Mouse (Mus musculus): ENCODE data around the gene Tnpo3. TPM values are rescaled to one million over a fixed set of nuclear protein-coding genes. Genes with fewer than 3 reads are reported as not detected.
"Not testable (repeated sequence)": the region's sequence is repeated elsewhere in the genome, so short reads cannot be mapped to it uniquely, and the experiment has no call there.

Gene Tnpo3
- total RNA-seq, 2 experiments from 2014 or later = 66.4 to 74.5 TPM

DNA sequence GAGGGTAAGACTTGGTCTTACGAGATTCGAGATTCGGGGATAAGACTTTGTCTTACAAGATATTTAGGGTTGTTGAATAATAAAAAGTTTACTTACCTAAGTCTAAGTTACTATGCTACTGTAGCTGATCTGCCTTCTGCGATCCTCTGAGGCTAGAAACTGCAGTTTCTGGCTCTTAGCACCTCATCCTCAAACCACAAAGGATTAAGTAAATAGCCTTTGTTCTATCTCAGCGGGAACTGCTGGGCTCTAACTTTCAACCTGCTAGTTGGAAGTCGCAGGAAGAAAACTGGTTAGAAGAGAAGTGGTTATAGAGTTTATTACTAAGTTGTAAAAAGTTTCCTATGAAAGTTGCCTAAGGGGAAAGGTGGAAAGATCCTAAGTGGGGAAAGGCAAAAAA lies 12.6 kb upstream of the Tnpo3 start:
- no peak for ATAC-seq (replicated peaks; ENCODE audit: poor library complexity, severe bottlenecking)

DNA sequence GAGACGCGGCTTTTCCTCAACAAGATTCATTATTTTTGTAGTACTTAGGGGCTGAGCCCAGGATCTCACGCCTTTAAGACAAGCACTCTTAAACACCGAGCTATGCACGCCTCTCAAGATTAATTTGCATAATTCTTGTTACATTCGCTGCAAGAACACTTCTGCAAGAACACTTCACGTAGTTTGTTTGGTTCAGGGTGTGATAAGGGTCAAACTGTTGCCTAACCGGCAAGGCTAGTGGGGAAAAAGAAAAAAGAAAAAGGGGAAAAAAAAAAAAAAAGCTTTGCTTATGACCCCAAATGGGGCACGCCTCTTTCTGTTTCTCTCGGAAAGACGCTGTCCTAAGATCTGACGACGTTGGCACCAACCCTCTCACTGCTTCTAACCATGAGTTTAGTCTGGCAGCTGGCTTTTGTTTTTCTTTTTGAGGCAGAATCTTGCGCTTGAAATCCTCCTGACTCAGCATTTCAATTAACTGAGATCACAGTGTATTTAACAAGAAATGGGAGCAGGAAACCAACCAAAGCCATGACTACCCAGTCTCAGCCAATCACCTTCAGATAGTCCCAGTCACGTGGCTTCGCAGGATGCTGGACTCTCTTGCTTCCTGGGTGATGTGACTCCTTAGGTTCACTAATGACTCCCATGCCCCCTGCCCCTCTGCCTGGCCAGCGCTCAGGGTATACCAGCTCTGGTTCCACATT lies 11.3 kb upstream of the Tnpo3 start:
- no peak for ATAC-seq (replicated peaks; ENCODE audit: poor library complexity, severe bottlenecking)

DNA sequence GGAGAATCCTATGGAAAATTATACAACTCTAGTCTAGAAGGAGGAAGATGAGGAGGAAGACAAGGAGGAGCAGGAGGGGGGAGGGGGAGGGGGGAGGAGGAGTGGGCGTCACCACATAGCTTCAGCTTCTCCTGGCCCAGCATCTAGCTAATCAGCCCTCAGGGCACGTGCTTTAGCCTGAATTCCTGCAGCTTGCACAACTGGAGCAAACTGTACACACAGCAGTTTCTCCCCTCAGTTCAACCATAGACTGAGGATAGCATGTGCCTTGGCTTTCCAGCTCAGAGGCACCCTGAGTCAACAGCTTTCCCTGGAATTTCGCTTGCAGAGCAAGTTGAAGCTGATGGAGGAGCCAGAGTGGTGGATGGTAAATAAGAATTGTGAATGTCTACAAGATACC lies 10.5 kb upstream of the Tnpo3 start:
- no peak for ATAC-seq (replicated peaks; ENCODE audit: poor library complexity, severe bottlenecking)

DNA sequence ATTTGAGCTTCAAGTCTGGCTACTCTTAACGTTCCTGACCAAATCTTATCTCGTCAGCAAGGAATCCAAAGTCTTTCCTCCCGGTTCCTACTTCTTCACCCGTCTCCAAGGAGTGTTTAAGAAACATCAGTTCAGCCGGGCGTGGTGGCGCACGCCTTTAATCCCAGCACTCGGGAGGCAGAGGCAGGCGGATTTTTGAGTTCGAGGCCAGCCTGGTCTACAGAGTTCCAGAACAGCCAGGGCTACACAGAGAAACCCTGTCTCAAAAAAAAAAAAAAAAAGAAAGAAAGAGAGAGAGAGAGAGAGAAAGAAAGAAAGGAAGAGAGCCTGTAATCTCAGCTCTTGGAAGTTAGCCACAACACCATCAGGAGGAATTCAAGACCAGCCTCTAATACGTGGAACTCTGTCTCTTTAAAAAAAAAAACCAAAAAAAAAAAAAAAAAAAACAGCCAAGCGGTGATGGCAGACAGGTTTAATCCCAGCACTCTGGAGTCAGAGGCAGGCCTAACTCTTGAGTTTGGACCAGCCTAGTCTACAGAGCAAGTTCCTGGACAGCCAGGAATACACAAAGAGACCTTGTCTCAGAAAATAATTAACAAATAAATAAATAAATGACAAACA lies 443 bp upstream of the Tnpo3 start:
- not testable (repeated sequence) for ATAC-seq (replicated peaks; ENCODE audit: poor library complexity, severe bottlenecking)

DNA sequence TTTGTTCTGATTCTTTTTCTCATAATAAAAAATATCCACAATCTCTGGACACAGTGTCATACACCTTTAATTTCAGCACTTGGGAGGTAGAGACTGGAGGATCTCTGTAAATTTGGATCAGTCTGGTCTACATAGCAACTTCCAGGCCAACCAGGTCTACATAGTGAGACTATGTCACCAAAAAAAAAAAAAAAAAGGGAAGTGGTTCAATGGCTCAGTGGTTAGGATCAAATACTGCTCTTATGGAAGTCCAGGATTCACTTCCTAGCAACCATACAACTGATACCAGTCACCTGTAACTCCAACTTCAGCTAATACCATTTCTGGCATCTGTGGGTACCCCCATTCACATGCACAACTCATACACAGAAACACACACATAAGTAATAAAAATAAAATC lies 9.5 kb downstream of the Tnpo3 start:
- peak; percentile 58 for ATAC-seq (replicated peaks; ENCODE audit: poor library complexity, severe bottlenecking)

DNA sequence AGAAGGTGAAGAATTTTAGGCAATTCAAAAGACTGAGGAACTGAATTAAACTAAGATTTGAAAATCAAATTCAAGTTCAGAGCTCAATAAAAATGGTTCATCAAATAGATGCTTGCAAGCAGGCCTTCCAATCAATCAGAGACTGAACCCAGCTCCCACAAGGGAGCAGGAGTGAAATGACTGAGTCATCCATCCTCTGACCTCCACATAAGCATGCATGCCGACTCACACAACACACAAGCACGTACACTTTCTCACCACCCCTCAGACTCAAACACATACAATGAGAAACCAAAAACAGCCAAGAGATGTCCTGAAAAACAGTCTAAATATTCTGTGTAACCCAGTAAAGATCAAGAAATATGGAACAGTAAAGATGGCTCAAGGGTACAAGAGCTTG lies 14.0 kb downstream of the Tnpo3 start:
- ATAC-seq (replicated peaks; ENCODE audit: poor library complexity, severe bottlenecking) = no peak

DNA sequence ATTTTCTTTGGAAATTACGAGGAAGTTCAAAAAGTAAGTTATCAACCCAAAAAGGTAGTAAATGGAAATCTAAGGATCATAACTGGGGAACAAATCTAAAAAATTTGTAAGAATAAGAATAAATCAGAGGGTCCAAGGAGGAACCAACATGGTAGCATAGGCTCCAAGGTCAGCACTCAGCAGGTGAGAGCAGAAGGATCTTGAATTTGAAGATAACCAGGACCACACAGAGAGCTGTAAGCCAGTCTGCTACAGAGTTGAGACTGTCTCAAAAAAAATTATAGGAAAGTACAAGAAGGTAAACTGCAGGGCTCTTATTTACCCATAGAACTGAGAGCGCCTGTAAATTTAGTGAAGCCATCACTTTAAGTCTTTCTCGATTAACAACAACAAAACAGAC lies 28.5 kb downstream of the Tnpo3 start:
- ATAC-seq (replicated peaks; ENCODE audit: poor library complexity, severe bottlenecking) = no peak

DNA sequence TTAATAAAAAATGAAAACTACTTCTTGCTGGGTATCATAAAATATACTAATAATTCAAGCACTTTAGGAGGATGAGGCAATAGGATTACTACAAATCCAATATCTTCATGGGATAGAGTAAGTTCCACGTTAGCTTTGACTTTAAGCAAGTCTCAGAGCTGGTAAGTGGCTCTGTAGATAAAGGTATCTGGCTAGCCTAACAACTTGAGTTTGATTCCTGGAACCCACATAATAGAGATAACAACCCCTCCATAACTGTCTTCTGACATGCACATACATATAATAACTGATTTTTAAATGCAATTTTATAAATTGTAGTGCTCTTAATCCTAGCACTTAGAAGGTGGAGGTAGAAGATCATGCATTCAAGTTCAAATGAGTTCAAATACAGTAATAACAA lies 28.9 kb downstream of the Tnpo3 start:
- ATAC-seq (replicated peaks; ENCODE audit: poor library complexity, severe bottlenecking) = no peak

DNA sequence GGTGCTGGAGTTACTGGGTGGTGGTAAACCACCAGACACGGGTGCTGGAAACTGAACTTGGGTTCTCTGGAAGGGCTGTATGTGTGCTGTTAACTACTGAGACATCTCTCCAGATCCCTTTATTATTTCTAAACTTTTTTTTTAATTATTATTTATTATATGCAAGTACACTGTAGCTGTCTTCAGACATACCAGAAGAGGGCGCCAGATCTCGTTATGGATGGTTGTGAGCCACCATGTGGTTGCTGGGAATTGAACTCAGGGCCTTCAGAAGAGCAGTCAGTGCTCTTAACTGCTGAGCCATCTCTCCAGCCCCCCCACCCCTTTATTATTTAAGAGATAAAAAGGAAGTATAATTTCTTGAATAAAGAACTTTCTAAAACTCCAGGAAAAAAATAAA lies 33.3 kb downstream of the Tnpo3 start:
- ATAC-seq (replicated peaks; ENCODE audit: poor library complexity, severe bottlenecking) = not testable (repeated sequence)

DNA sequence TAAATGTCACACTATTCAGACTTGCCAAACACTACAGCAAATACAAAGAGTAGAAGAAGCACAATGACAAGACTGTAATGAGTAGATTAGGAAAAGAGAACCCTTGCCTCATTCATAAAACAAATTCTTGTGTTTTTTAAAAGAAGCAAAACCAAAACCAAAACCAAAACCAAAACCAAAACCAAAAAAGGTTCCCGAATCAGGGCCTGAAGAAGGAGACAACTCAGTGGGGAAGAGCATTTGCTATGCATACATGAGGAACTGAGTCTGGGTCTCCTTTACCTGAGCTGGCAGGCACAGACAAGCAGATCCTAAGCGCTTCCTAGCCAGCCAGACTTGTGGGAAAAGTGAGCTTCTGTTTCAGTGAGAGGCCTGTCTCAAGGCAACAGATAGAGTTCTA lies 52.6 kb downstream of the Tnpo3 start:
- no peak for ATAC-seq (replicated peaks; ENCODE audit: poor library complexity, severe bottlenecking)

DNA sequence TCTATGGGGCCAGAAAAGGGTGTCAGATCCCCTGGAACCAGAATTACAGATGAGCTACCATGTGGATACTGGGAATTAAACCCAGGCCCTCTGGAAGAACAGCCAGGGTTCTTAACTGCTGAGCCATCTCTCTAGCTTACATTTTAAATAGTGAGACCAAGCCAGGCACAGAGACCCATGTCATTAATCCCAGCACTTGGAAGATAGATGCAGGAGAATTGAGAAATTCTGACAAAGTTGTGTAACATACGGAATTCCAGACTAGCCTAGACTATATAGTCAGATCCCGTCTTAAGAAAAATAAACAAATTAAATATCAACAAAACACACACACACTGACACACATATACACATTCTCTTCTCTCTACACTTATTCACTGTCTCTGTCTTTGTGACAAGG lies 57.2 kb downstream of the Tnpo3 start:
- no peak for ATAC-seq (replicated peaks; ENCODE audit: poor library complexity, severe bottlenecking)

DNA sequence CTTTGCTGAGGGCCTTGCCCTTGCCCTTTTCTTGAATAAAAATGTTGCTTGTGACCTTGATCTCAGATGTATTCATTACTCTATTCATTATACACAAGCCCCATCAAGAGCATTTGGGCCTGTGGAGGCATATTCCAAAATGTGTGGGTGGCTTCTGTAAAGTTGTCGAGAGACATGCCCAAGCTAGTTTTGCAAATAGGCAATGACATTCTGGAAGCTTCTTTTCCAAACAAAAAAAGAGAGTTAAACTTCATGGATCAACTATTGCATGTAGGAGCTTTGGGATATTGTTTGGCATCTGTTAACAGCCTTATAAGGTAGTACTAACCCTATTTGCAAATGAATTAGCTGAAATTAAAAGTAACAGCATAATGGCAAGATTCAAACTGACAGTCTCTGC lies 61.6 kb downstream of the Tnpo3 start:
- ATAC-seq (replicated peaks; ENCODE audit: poor library complexity, severe bottlenecking) = no peak

DNA sequence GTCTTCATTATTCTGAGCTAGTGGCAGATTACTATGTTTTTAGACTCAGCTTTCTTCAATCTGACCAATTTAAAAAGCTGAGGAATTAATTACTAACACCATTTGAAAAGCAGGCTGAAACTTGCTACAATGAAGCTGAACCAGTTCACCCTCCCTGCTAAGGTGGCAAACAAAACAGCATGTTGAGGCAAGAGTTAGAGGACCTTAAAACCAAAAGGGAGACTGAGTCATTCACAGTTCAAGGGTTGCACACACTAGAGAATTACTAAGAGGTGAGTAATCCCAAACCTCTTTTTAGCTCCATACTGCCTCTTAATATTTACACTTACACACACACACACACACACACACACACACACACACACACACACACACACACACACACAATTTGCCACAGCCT lies 62.1 kb downstream of the Tnpo3 start:
- ATAC-seq (replicated peaks; ENCODE audit: poor library complexity, severe bottlenecking) = no peak

DNA sequence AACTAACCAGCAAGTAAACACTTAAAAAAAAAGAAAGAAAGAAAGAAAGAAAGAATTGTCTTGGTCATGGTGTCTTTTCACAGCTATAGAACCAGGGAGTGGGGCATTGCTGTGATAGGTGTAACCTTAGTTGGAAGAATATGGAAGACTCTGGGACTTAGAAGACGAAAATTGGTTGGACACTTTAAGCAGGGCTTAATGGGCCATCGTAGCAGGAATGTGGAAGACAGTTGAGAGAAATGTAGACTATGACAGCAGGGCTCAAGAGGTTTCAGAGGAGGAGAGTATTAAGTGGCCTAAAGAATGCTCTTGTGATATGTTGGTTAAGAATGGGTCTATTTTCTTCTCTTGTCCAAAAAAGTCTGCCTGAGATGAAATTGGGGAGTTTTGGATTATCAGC lies 64.1 kb downstream of the Tnpo3 start:
- ATAC-seq (replicated peaks; ENCODE audit: poor library complexity, severe bottlenecking) = no peak

DNA sequence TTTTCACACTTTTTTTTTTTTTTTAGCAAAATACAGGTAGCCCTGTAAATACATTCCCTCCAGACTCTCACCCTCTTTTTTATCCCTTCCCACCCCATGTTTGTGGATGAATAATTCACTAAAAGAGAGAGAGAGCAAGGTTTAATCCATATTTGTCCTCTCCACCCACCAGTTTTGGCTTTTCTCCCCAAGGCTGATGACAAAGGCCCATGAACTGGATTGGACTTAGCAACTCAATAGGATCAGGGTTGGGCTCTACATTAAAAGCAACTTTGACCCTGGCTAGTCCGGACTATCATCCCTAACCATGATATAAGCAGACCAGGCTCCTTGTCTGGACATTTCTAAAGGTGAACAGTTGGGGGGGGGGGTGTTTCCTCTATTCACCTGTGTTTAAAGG lies 68.7 kb downstream of the Tnpo3 start:
- ATAC-seq (replicated peaks; ENCODE audit: poor library complexity, severe bottlenecking) = no peak

DNA sequence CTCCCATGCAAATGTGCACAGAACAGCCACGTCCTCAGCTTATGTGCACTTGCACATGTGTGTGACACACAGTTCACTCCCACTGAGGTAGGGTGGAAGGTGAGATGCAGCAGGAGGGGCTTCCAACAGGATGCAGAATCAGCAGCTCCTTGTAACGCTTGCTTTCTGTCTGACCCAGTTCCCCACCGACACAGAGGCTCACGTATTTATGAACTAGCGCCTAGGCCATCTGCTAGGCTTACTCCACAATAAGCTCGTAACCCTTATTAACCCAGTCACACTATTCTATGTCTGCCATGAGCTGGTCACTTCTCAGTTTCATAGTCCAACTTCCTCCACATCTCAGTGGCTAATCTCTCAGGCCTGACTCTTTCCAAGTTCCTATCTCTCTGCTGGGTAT lies 69.5 kb downstream of the Tnpo3 start:
- ATAC-seq (replicated peaks; ENCODE audit: poor library complexity, severe bottlenecking) = no peak

DNA sequence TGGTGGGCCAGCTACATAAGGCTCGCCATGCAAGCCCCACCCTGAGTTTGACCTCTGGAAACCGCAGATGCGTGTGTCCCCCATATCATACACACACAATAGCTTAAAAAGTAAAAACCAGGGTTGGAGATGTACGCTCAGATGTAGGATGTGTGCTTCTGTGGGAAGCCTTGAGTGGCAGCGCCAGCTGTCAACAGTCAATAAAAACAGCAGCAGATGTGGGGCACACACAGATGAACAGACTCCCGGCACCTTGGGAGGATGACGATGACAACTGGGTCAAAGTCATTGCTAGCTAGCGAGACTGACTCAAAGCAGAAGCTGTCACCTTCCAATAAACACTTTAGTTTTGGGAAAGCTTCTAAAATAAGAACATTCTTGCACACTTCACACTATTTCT lies 70.2 kb downstream of the Tnpo3 start:
- ATAC-seq (replicated peaks; ENCODE audit: poor library complexity, severe bottlenecking) = no peak

DNA sequence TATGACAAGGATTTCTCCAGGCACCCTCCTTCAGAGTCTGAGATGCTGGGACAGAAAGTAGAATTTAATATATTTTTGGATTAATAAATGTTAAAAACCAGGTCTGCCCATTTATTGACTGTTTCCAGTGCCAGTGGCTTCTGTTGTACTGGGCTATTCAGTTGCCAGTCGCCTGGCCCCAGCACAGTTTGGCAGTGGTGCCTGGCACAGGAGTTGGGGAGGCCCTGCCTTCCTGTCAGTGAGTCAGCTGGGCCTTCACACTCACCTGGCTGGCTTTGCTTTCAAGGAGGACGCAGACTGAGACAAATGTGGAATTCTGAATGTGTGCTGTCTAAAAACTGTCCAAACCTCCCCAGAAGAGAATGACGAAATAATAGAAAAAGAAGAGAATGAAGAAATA lies 72.5 kb downstream of the Tnpo3 start:
- ATAC-seq (replicated peaks; ENCODE audit: poor library complexity, severe bottlenecking) = no peak

DNA sequence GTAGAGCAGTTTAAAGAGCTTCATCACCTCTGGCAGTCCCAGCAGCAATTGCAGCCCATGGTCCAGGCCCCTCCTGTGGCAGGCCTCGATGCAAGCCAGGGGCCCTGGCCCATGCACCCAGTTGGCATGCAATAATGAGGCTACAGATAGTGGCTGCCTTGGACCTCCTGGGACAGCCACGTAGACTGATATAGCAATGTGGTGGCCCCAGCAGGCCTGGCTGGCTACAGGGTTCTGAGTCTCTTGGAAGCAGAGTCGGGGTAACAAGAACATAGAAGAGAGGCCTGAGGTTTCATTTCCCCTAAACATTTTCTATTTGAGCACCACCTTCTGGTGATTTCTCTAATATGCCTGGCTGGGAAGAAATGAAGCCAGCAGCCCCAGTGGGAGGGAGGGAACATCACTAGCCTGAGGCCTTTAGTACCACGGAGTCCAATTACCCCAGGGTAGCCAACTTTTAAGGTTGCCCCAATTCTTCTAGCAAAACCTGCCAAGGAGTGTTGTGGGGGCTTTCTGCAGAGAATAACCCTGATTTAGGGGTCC lies 73.0 kb downstream of the Tnpo3 start:
- peak; percentile 86 for ATAC-seq (replicated peaks; ENCODE audit: poor library complexity, severe bottlenecking)

DNA sequence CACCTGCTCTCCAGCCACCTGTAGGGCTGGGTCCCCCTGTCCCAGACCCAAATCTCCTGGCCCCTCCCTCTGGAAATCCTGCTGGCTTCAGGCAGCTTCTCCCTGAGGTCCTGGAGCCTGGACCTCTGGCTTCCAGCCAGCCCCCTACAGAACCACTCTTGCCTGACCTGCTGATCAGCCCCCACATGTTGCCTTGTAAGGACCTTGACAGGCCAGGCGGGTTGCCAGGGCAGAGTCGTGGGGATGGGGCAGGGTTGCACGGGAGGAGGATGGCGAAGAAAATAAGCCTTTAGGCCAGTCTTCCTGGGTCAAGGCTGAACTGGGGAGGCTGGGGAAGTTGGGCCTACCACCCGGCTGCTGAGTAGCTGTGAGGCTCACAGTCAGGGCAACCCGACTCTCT lies 74.4 kb downstream of the Tnpo3 start:
- no peak for ATAC-seq (replicated peaks; ENCODE audit: poor library complexity, severe bottlenecking)

DNA sequence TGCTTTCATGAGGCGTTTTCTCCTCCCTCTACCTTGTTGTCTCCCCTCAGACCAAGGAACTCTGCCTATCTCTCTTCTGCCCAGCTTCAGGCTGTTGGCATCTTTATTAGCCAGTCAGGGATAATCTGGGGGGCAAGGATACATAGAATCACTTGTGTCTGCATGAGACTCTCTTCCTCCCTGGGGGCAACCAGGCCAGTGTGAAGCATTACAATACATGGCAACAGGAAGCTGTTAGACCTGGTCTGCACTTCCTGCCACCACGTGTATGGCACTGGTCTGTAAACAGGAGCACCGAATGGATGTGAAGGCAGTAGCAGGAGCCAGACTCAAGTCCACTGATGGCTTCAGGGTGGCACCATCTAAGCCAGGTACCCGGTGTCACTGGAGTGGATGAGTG lies 79.6 kb downstream of the Tnpo3 start:
- 0 out of 2 replicates have a peak, but pooled peaks have one; percentile 15 for ATAC-seq (replicated peaks; ENCODE audit: poor library complexity, severe bottlenecking)

DNA sequence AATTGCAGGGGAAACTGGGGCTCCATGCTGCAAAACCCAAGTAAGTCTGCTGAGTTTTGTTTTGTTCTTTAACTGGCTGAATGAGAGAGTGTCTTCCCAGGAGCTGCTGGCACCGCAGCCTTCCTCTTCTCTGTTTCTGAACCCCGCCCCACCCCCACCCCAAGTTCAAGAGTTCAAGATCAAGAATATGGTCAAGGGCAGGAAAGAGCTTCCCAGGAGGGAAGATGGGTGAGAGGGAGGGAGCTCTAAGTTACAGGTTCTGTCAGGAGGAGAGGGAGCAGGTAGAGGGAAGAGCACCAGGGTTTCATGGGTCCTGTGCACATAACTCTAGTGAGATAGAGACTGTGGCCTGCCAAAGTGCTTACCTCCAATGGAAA lies 80.3 kb downstream of the Tnpo3 start:
- peak; percentile 21 for ATAC-seq (replicated peaks; ENCODE audit: poor library complexity, severe bottlenecking)
